Mouse (Mus musculus): ENCODE measurements at regions not wholly inside any gene's neighbourhood (a gene's known extent, or its start where the extent isn't known, plus 50 kb on each side); places are given as distances from the start of the nearest gene placed in this dataset.

- H3K27ac ChIP-seq (ENCODE audit: control insufficient read depth, insufficient read depth, low read depth, low read length) = no peak overlapping the region
Observed at GRCm38 (mm10) chr7:144991760-144992159, 52.0 kb upstream of the Ccnd1 start.

More at GRCm38 (mm10) chr7:144991760-144992159, 52.0 kb upstream of the Ccnd1 start:
- H3K36me3 ChIP-seq (ENCODE audit: control insufficient read depth, insufficient read depth, low read length) = no peaks in the 10 kb centered on the region
- no peaks in the 10 kb centered on the region for H3K27me3 ChIP-seq (ENCODE audit: control insufficient read depth, insufficient read depth, low read length)
- no peaks in the 10 kb centered on the region for H3K4me1 ChIP-seq (ENCODE audit: control insufficient read depth, insufficient read depth, low read length)
- TF ChIP-seq CTCF (IDR thresholded peaks at IDR 0.05; ENCODE audit: control insufficient read depth, insufficient read depth, insufficient replicate concordance, low read depth, low read length) = no peak
- TF ChIP-seq POLR2A (IDR thresholded peaks at IDR 0.05; ENCODE audit: control insufficient read depth, low read depth, low read length) = no peak
- no peak overlapping the region for H3K4me3 ChIP-seq (ENCODE audit: control insufficient read depth, low read depth, low read length)

Data from testis, adult 2 months (tissue).